Mouse (Mus musculus) C2C12 (cell line): ENCODE measurements around the gene Tgif1. TPM values are rescaled to one million over a fixed set of nuclear protein-coding genes. Genes with fewer than 3 reads are reported as not detected.

ENCODE experiments used
- H3K27me3 ChIP-seq: one replicate; pipeline ENCODE4 v1.6.1; 2011; ENCODE audit not compliant: control insufficient read depth, insufficient read depth, insufficient read length
- H3K36me3 ChIP-seq: one replicate; pipeline ENCODE4 v1.6.1; 2011; ENCODE audit not compliant: control insufficient read depth, insufficient read depth
- H3K4me3 ChIP-seq: one replicate; pipeline ENCODE4 v1.5.1; 2011; ENCODE audit warnings: mild to moderate bottlenecking, control low read depth; ENCODE audit not compliant: poor library complexity, insufficient read depth, severe bottlenecking
- H3K79me2 ChIP-seq: one replicate; pipeline ENCODE4 v1.6.1; 2011; ENCODE audit not compliant: control insufficient read depth, insufficient read depth
- H3K79me3 ChIP-seq: one replicate; pipeline ENCODE4 v1.6.1; 2011; ENCODE audit warnings: low read depth, control low read depth
- H3ac ChIP-seq: one replicate; pipeline ENCODE3; 2011; ENCODE audit warnings: low read depth; ENCODE audit not compliant: control insufficient read depth, insufficient read length
- CEBPB ChIP-seq: IDR thresholded peaks from one replicate; pipeline ENCODE4 v1.6.1; 2011; ENCODE audit warnings: low read depth, mild to moderate bottlenecking, control low read depth, moderate library complexity
- CTCF ChIP-seq: IDR thresholded peaks from one replicate; pipeline ENCODE4 v1.5.1; 2011; ENCODE audit not compliant: control insufficient read depth, insufficient read depth, insufficient read length
- FOSL1 ChIP-seq: IDR thresholded peaks from one replicate; pipeline ENCODE4 v1.8.0; 2011; ENCODE audit warnings: mild to moderate bottlenecking, low read length; ENCODE audit not compliant: poor library complexity, insufficient read depth, severe bottlenecking
- MAX ChIP-seq: IDR thresholded peaks from one replicate; pipeline ENCODE4 v1.6.1; 2011; ENCODE audit warnings: mild to moderate bottlenecking, control low read depth
- MYOD1 ChIP-seq: IDR thresholded peaks from one replicate; pipeline ENCODE4 v1.6.1; 2011; ENCODE audit warnings: low read depth; ENCODE audit not compliant: control insufficient read depth, insufficient read length
- MYOG ChIP-seq: IDR thresholded peaks from one replicate; pipeline ENCODE4 v1.6.1; 2011; ENCODE audit not compliant: control insufficient read depth, insufficient read length; ENCODE audit errors: extremely low read depth
- USF1 ChIP-seq: IDR thresholded peaks from one replicate; pipeline ENCODE4 v1.6.1; 2011; ENCODE audit warnings: low read depth, mild to moderate bottlenecking, control low read depth, moderate library complexity
- polyA plus RNA-seq: library from polyadenylated mRNA; unstranded; fragments of >200 nt; fragmentation: generic; extraction: Trizol; gene quantifications from one replicate; pipeline ENCODE4 v1.2.1, GENCODE M21; 2012; ENCODE audit warnings: missing spikeins

Tgif1 gene
- polyA plus RNA-seq, 1 experiment, result 46.7 TPM

DNA sequence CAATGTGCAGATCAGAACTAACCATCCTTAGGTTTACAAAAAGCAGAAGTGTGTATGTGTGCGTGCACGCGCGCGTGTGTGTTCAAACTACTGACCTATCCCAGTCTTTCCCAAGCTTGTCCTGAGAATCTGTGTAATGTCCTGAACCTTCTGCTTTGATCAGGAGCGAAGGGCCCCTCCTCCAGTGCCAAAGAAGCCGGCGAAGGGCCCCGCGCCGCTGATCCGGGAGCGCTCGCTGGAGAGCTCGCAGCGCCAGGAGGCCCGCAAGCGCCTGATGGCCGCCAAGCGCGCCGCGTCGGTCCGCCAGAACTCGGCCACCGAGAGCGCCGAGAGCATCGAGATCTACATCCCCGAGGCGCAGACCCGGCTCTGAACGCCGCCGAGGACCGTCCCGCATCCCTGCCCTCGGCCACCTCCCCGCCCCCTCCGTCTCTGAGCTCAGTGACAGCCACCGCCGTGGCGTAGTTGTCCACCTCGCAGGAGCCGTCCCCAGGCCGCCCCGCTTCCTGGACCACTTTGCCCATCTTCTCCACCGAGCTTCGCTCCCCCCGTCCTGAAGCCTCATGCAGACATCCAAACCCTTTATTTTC, 35.4 kb downstream of the Tgif1 start:
- Histone ChIP-seq H3K79me2 (no peaks in the 10 kb centered on the region), H3K4me3 (no peak overlapping the region), H3ac (no peak overlapping the region), H3K27me3 (no peaks in the 10 kb centered on the region), H3K36me3 (no peaks in the 10 kb centered on the region), H3K79me3 (no peaks in the 10 kb centered on the region)
- no peak for TF ChIP-seq MYOD1
- no peak for TF ChIP-seq MYOG
- TF ChIP-seq USF1, result no peak
- no peak for TF ChIP-seq CEBPB
- TF ChIP-seq FOSL1, result no peak
- no peak for TF ChIP-seq MAX
- TF ChIP-seq CTCF, result no peak

DNA sequence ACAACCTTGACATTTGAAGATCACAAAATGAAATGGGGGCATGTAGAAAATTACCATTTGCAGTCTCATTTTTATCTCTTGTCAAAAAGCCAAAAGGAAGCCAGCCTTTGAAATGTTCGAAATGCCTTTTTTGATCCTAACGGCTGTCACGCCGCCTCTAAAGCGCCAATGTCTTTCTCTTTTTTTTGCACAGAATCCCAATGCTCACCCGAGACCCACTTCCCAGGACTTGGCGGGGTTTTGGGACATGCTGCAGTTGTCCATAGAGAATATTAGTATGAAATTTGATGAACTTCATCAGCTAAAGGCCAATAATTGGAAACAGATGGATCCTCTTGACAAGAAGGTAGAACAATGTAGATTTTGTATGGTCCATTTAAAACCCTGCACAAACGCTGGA, 38.3 kb downstream of the Tgif1 start:
- H3K79me2 ChIP-seq, result no peaks in the 10 kb centered on the region
- H3ac ChIP-seq, result no peak overlapping the region
- no peaks in the 10 kb centered on the region for H3K27me3 ChIP-seq
- no peaks in the 10 kb centered on the region for H3K79me3 ChIP-seq
- TF ChIP-seq CEBPB (no peak), USF1 (no peak), MAX (no peak), FOSL1 (no peak), MYOG (no peak), CTCF (no peak), MYOD1 (no peak)
- H3K4me3 ChIP-seq, result no peak overlapping the region
- no peaks in the 10 kb centered on the region for H3K36me3 ChIP-seq

DNA sequence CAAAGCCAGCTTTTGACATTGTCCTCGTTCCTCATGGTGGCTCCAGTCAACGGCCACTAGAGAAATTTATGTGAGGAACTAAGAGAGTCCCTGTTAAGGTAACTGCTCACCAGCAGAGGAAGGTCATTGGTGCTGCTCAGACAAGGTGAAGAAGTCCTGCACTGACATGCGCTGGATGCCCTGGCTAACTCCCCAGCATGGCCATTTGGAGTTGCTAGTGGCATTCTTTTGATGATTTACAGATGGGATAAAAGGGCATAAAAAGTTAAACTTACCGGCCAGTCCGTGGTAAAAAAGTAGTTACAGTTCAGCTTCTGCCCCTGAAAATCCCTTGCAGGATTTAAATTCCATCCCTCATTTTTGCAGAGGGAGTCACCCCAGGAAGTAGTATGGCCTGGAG, 42.6 kb downstream of the Tgif1 start:
- Histone ChIP-seq H3K27me3 (no peaks in the 10 kb centered on the region), H3K79me2 (no peaks in the 10 kb centered on the region), H3K36me3 (no peaks in the 10 kb centered on the region), H3K79me3 (no peaks in the 10 kb centered on the region), H3ac (no peak overlapping the region), H3K4me3 (no peak overlapping the region)
- TF ChIP-seq MYOD1 (no peak), MAX (no peak), CEBPB (no peak), MYOG (no peak), CTCF (no peak), FOSL1 (no peak), USF1 (no peak)

DNA sequence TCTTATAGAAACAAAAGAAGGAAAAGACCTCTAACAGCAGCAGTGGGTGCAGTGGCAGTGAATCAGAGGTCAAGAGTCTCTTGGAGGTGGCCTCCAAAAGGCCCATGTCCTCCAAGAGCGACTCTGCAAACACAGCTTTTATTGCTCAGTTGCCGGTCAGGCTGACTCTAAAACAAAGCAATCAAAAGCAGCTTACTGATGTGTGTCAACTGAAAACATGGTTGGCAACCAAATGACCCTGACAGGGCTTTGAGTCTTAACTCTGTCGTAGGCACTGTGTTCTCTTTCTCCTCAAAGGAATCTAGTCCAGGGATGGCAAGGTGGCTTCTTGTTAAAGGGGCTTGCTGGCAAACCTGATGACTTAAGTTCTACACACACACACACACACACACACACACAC, 43.6 kb downstream of the Tgif1 start:
- no peaks in the 10 kb centered on the region for H3K36me3 ChIP-seq
- H3K79me3 ChIP-seq, result no peaks in the 10 kb centered on the region
- no peak overlapping the region for H3K4me3 ChIP-seq
- no peaks in the 10 kb centered on the region for H3K79me2 ChIP-seq
- H3ac ChIP-seq, result no peak overlapping the region
- no peaks in the 10 kb centered on the region for H3K27me3 ChIP-seq
- no peak for TF ChIP-seq CTCF
- TF ChIP-seq USF1, result no peak
- TF ChIP-seq FOSL1, result no peak
- no peak for TF ChIP-seq CEBPB
- TF ChIP-seq MYOD1, result no peak
- TF ChIP-seq MYOG, result no peak
- no peak for TF ChIP-seq MAX

DNA sequence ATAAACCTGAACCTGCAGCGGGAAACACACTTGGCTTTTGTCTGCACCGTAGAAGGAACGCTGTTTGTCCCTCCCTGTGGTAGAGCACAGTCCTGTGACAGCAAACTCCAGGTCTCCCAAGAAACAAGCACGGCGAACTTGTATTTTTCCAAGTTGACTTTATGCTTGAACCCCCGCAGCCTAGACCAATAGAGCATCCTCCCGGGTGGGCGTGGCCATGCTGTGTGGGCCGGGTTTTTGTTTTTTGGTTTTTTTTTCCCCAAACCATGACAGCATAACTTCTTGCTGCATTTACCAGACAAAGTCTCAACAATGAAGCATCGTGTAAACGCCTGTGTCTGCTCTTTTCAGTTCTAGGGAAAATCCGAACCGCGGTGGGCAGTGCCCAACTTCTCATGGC, 44.5 kb downstream of the Tgif1 start:
- Histone ChIP-seq H3K79me3 (no peaks in the 10 kb centered on the region), H3K36me3 (no peaks in the 10 kb centered on the region), H3K79me2 (no peaks in the 10 kb centered on the region), H3ac (no peak overlapping the region), H3K4me3 (no peak overlapping the region), H3K27me3 (no peaks in the 10 kb centered on the region)
- TF ChIP-seq MYOG, result no peak
- no peak for TF ChIP-seq USF1
- TF ChIP-seq MAX, result no peak
- no peak for TF ChIP-seq CEBPB
- TF ChIP-seq MYOD1, result no peak
- no peak for TF ChIP-seq CTCF
- TF ChIP-seq FOSL1, result no peak

DNA sequence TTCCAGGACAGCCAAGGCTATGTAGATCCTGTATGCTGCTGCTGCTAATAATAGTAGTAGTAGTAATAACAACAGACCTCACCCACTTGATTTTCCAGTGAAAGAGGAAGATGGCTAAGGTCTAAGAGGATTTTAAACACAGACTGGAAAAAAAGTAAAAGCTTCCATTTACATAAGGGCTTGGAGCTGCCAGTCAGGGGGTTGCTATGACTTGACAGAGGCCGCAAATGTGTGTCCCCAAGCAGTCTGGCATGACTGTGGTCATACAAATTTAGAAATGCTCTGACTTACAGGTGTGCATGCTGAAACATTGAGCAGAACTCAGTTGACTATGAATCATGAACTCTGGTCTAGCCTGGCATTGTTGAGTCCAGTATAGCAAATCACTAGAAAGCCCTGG, 45.5 kb downstream of the Tgif1 start:
- TF ChIP-seq USF1 (no peak), CEBPB (no peak), CTCF (no peak), MYOG (no peak), MYOD1 (no peak), FOSL1 (no peak), MAX (no peak)
- no peak overlapping the region for H3K4me3 ChIP-seq
- no peaks in the 10 kb centered on the region for H3K27me3 ChIP-seq
- H3K79me2 ChIP-seq, result no peaks in the 10 kb centered on the region
- H3ac ChIP-seq, result no peak overlapping the region
- no peaks in the 10 kb centered on the region for H3K79me3 ChIP-seq
- no peaks in the 10 kb centered on the region for H3K36me3 ChIP-seq
